Mouse (Mus musculus) heart, postnatal 25 days (tissue): ENCODE data around the gene Uhrf2. TPM values are rescaled to one million over a fixed set of nuclear protein-coding genes. Genes with fewer than 3 reads are reported as not detected.

Experiments
- DNase-seq: peaks from one replicate; pipeline ENCODE4 v3.0.0; 2022; ENCODE audit warnings: low spot score
- intact Hi-C: fragments of 180-260 bp; cut with DNase I; formaldehyde crosslinking; loops from one replicate; pipeline ENCODE4 v1.15.1; 2025
- total RNA-seq, 2 experiments: library from RNA; stranded (reverse); gene quantifications; 2 replicates each; pipeline ENCODE4 v1.2.3; 2021

Uhrf2 gene
- total RNA-seq, 2 experiments from 2014 or later, result 21.2 to 25.5 TPM

- no peak for DNase-seq
- intact Hi-C loops, result no loop called here
Observed at GRCm38 (mm10) chr19:30044630-30045029, 14.3 kb downstream of the Uhrf2 start.

GRCm38 (mm10) chr19:30045857-30046256, 15.5 kb downstream of the Uhrf2 start:
- intact Hi-C loops, result no loop called here
- DNase-seq, result no peak

GRCm38 (mm10) chr19:30050584-30050983, 20.3 kb downstream of the Uhrf2 start:
- DNase-seq, result no peak
- intact Hi-C loops, result no loop called here

GRCm38 (mm10) chr19:30051479-30051878, 21.2 kb downstream of the Uhrf2 start:
- DNase-seq, result no peak
- intact Hi-C loops, result no loop called here

GRCm38 (mm10) chr19:30054218-30054617, 23.9 kb downstream of the Uhrf2 start:
- intact Hi-C loops, result no loop called here
- no peak for DNase-seq

- intact Hi-C loops, result no loop called here
- DNase-seq, result no peak
Observed at GRCm38 (mm10) chr19:30065797-30066196, 35.5 kb downstream of the Uhrf2 start.

GRCm38 (mm10) chr19:30090163-30090562, 59.9 kb downstream of the Uhrf2 start:
- DNase-seq, result no peak
- intact Hi-C loops, result no loop called here

- intact Hi-C loops, result no loop called here
- DNase-seq, result no peak
Observed at GRCm38 (mm10) chr19:30091644-30092295, 61.5 kb downstream of the Uhrf2 start.

GRCm38 (mm10) chr19:30096186-30096585, 65.9 kb downstream of the Uhrf2 start:
- DNase-seq, result no peak
- intact Hi-C loops, result no loop called here

- intact Hi-C loops, result no loop called here
- no peak for DNase-seq
Observed at GRCm38 (mm10) chr19:30097039-30097438, 66.7 kb downstream of the Uhrf2 start.

GRCm38 (mm10) chr19:30100571-30100970, 70.3 kb downstream of the Uhrf2 start:
- intact Hi-C loops, result no loop called here
- DNase-seq, result no peak

GRCm38 (mm10) chr19:30102620-30103019, 72.3 kb downstream of the Uhrf2 start:
- no peak for DNase-seq
- intact Hi-C loops, result no loop called here

GRCm38 (mm10) chr19:30105045-30105842, 74.9 kb downstream of the Uhrf2 start:
- no peak for DNase-seq
- intact Hi-C loops, result no loop called here

- intact Hi-C loops, result no loop called here
- DNase-seq, result no peak
Observed at GRCm38 (mm10) chr19:30107221-30107845, 77.0 kb downstream of the Uhrf2 start.

- intact Hi-C loops, result no loop called here
- DNase-seq, result no peak
Observed at GRCm38 (mm10) chr19:30108616-30109015, 78.3 kb downstream of the Uhrf2 start.

- intact Hi-C loops, result no loop called here
- no peak for DNase-seq
Observed at GRCm38 (mm10) chr19:30109122-30109521, 78.8 kb downstream of the Uhrf2 start.

GRCm38 (mm10) chr19:30111421-30111820, 81.1 kb downstream of the Uhrf2 start:
- intact Hi-C loops, result no loop called here
- no peak for DNase-seq

GRCm38 (mm10) chr19:30112961-30113688, 82.8 kb downstream of the Uhrf2 start:
- DNase-seq, result no peak
- intact Hi-C loops, result no loop called here

- intact Hi-C loops, result no loop called here
Observed at GRCm38 (mm10) chr19:30114919-30115441, 84.7 kb downstream of the Uhrf2 start.

GRCm38 (mm10) chr19:30115606-30116005, 85.3 kb downstream of the Uhrf2 start:
- DNase-seq, result no peak
- intact Hi-C loops, result no loop called here

More at GRCm38 (mm10) chr19:30114919-30115441, 84.7 kb downstream of the Uhrf2 start:
- peak; percentile 15 for DNase-seq
